Mouse (Mus musculus): ENCODE results near the gene 5530401A14Rik.

The 5530401A14Rik gene

DNA sequence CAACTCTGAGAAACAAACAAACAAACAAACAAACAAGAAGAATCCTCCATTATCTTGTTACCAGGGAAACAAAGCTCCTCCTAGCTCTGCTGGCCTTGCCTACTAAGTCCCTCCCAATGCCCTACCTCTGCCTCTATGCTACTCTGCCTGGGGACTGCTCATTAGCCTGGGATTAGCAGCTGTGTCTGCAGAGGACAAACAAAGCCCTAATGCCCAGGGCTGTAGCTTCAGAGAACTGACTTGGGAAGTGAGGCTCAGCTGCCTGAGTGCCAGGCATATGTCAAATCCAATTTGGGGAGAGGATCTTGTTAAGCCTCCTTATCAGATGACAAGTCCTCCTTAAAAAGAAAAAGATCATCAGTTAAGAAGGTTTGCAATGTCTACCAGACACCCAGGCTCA is 65.9 kb downstream of the 5530401A14Rik start:
- DNase-seq (ENCODE audit: low spot score in 2 of 2), result no peak

DNA sequence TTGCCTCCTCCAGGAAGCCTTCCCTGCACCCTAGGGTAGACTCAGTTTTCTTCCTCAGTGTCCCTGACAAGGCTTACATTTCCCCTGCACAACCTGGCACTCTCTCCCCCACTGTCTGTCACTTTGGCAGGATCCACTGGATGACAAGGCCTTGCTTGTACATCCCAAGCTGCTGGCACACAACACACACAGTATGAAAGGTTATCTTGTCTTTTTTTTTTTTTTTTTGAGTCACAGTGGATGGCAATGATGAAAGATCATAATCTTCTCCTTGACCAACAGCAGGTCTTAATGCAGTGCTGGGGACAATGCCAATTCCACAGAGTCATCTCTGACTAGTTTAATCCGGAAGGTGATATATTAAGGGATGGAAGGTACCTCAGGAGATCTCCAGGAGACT is 77.0 kb downstream of the 5530401A14Rik start:
- DNase-seq (ENCODE audit: low spot score in 2 of 2), result no peak

DNA sequence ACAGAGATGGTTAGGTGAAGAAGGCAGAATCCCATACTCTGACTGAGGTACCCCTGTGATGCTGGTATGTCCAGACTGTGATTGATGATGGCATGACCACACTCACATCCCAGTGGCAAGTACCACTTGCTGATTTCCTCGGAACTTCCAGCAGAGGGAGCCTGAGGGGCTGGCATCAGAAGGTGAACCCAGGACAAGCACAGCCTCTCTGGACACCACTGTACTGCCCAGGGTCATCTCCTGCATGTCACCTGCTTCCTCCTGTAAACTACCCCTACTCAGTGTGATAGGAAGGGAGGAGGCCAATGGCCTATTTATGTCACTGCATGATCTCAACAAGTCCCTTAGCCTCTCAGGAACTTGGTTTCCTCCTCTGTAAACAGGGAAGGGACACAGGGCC is 80.5 kb downstream of the 5530401A14Rik start:
- peak in 1 of 2 experiments; percentile 24 for DNase-seq (ENCODE audit: low spot score in 2 of 2)

DNA sequence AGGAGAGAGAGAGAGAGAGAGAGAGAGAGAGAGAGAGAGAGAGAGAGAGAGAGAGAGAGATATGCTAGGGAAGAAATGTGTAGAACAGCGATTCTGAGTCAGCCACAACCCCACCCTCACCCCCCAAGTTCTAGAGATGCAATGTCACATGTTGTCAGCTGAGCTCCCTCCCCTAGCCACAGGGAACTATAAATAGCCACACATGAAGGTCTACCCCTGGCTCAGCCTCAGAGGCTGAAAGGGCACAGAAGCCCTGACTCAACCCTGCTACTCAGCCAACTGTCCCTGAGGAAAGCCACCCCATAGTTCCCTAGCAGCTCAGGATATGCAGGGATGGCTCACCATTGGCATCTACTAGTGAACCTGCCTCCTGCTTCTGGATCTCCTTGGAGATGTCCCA is 81.7 kb downstream of the 5530401A14Rik start:
- DNase-seq (ENCODE audit: low spot score in 2 of 2), result no peak

All from frontal cortex, postnatal 10 days (tissue).